Mouse (Mus musculus) megakaryocyte, embryonic 14.5 days (primary cell): ENCODE measurements around the gene Itga5. TPM values are rescaled to one million over a fixed set of nuclear protein-coding genes. Genes with fewer than 3 reads are reported as not detected.

Source experiments
- H3K27me3 ChIP-seq: replicated peaks from 2 replicates; pipeline ENCODE3; 2012; ENCODE audit warnings: inconsistent platforms
- H3K36me3 ChIP-seq: replicated peaks from 2 replicates; pipeline ENCODE3; 2012; ENCODE audit warnings: low read length, inconsistent platforms, mixed read lengths
- H3K4me1 ChIP-seq: 2 replicates; pipeline ENCODE4 v1.6.1; 2012; ENCODE audit warnings: inconsistent platforms
- H3K4me3 ChIP-seq: replicated peaks from 2 replicates; pipeline ENCODE3; 2012; ENCODE audit warnings: moderate library complexity, mild to moderate bottlenecking, inconsistent platforms
- H3K9me3 ChIP-seq: 2 replicates; pipeline ENCODE4 v1.6.1; 2012; ENCODE audit warnings: inconsistent platforms
- FLI1 ChIP-seq: IDR thresholded peaks from 2 replicates; pipeline ENCODE4 v1.6.1; 2012; ENCODE audit warnings: low read length, inconsistent platforms, mixed read lengths
- GATA1 ChIP-seq: IDR thresholded peaks from 3 replicates; pipeline ENCODE4 v1.6.1; 2012; ENCODE audit warnings: mixed read lengths, low read length, inconsistent platforms, borderline replicate concordance
- polyA plus RNA-seq: library from polyadenylated mRNA; stranded (reverse); fragments of >175 nt; gene quantifications from 2 replicates; pipeline ENCODE4 v1.2.3, GENCODE M21; 2012; ENCODE audit warnings: low replicate concordance; ENCODE audit not compliant: insufficient read depth

The Itga5 gene
- polyA plus RNA-seq, 1 experiment, result 20.5 TPM

DNA sequence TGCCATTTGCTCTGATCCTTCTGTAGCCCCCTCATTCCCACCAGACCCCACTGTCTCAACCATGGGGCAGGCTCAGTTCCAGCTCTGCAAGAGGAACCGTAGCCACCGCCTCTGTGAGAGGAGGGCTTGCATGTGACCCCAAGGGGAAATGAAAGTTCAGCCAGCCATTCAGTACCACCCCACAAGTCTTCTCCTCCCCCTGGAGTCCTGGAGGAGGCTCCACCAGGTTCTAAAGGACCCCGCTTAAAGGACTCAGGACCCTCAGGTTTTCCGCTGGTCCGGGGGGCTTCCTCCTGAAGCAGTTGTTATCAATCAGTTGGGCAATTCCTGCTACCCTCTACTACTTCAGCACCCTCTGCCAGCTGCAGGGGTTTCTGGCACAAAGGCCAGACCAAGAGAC is 32.8 kb downstream of the Itga5 start:
- no peak for TF ChIP-seq GATA1
- TF ChIP-seq FLI1, result no peak
- H3K4me3 ChIP-seq, result peak overlapping the region; percentile 33
- peaks cover 90% of the 10 kb centered on the region for H3K4me1 ChIP-seq

DNA sequence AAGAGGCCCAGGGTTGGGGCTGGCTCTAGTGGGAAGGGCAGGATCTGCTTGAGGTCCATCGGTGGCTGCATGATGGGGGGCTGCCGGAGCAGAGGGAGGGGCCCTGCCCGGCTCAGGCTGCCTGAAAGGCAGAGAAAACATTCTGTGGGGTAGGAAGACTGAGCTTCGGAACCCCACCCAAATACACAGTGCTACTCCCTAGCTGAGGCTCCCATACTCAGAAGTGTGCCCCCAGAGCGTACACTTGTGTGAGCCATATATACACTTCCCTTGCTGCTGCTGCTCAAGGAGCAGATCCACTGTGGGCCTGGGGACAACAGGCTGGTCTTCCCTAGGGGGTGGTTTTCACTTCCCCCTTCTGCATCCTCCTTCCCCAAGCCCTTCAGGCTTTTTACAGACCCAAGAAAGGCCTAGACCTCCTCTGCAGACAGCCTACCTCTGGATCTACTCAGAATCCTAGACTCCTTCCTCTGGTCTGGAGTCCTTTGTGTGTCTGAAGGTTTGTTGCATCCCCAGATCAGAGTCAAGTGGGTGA is 33.4 kb downstream of the Itga5 start:
- peak overlapping the region; percentile 64 for H3K4me3 ChIP-seq
- TF ChIP-seq GATA1, result no peak
- no peak for TF ChIP-seq FLI1
- H3K4me1 ChIP-seq, result peaks cover 90% of the 10 kb centered on the region
- peaks cover 94% of the 10 kb centered on the region for H3K36me3 ChIP-seq
- H3K27me3 ChIP-seq, result no peaks in the 10 kb centered on the region
- H3K9me3 ChIP-seq, result no peaks in the 10 kb centered on the region

More for the DNA sequence above, 32.8 kb downstream of the Itga5 start:
- no peaks in the 10 kb centered on the region for H3K9me3 ChIP-seq
- peaks cover 94% of the 10 kb centered on the region for H3K36me3 ChIP-seq
- H3K27me3 ChIP-seq, result no peaks in the 10 kb centered on the region

DNA sequence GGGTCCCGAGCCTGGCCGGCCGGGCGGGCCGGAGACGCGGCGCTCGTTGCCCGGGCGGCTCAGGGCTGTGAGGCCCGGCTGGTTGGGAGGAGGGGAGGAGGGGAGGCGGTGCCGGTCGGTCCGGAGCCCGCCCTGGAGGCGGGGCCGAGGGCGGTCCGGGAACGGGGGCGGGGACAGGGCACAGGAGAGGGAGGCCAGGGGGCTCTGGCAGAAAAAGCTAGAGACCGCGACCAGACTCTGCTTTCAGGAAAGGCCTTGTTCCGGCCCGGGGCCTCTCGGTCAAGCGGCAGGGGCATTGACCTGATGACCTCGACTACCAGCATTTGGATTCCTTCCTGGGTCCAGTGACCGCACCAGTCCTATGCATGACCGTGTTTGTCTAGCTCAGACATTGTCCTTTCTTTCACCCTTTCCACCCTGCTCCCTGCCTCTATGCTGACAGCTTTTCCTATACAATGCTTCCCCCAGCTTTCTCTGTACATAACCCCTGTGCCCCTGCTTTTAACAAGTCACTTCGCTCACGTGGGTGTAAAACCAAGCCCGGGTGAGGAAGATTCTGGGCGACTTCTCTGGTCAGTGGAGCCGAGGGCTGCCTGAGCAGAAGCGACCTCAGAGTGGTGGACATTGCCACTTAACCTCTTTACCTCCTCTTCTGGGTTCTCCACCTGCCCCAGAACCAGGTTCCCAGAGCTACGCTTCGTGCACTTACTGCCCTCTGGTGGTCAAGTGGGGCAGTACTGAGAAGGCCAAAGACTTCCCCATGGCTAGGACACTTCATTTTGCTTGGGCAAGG is 42.9 kb downstream of the Itga5 start:
- Histone ChIP-seq H3K27me3 (no peaks in the 10 kb centered on the region), H3K4me1 (peaks cover 95% of the 10 kb centered on the region), H3K4me3 (peak overlapping the region; percentile 94), H3K36me3 (peaks cover 89% of the 10 kb centered on the region), H3K9me3 (no peaks in the 10 kb centered on the region)
- TF ChIP-seq GATA1, result no peak
- no peak for TF ChIP-seq FLI1

DNA sequence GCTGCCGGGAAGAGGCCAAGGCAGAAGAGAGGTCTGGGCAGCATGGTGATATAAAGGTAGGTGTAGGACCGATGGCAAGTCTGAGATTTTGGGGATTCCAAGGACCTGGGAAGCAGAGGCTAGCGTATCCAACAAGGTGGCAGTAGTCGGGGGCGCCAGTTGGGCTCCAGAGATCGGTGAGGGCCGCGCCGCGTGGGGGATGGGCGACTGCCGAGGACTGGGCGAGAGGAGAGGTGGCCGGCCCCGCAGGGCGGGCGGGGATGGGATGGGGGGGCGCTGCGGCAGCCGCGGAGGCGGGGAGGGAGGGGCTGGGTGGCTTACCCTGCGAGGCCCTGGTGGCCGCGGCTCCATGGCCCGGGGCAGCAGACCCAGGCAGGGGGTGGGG is 43.5 kb downstream of the Itga5 start:
- peaks cover 89% of the 10 kb centered on the region for H3K36me3 ChIP-seq
- H3K27me3 ChIP-seq, result no peaks in the 10 kb centered on the region
- H3K9me3 ChIP-seq, result no peaks in the 10 kb centered on the region
- TF ChIP-seq FLI1 (no peak), GATA1 (no peak)
- peak overlapping the region; percentile 94 for H3K4me3 ChIP-seq
- H3K4me1 ChIP-seq, result peaks cover 95% of the 10 kb centered on the region

DNA sequence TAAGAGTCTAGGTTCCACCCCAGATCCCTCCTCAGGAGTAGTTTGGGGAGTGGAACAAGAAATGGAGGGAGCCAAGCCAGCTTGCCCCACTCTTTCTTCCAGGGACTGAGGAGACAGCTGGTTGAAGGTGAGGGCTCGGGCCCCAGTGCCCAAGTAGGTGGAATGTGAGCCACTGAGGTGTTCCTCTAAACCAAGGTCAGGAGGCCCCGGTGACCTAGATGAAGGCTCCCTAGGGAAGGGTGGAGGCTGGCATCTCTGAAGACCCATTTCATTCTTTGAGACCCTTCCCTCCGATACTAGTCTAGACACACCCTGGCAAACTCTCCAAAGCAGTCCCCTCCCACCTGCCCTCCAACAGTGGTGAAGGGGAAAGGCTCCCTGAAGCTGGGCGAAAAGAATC is 44.2 kb downstream of the Itga5 start:
- no peak for TF ChIP-seq GATA1
- TF ChIP-seq FLI1, result no peak
- H3K4me3 ChIP-seq, result peak overlapping the region; percentile 94

DNA sequence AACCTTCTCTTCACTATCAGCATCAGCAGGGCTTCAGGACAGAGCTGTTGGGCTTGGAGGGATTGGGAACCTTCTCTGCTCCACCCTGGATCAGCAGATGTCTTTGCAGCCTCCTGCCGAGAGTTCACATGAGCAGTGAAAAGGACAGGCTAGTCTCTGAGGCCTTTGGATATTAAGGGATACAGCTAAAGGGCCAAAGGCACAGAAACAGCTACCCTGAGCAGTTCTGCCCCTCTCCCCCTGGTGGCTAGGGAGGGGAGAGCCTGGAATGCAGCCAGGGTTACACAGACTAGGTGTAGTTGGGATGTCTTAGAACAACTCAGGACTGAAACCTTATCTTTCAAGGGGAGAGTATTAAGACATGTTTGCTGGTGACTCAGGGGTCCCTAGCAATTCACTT is 45.5 kb downstream of the Itga5 start:
- H3K4me1 ChIP-seq, result peaks cover 98% of the 10 kb centered on the region
- peaks cover 90% of the 10 kb centered on the region for H3K36me3 ChIP-seq
- H3K27me3 ChIP-seq, result no peaks in the 10 kb centered on the region
- TF ChIP-seq FLI1, result no peak
- TF ChIP-seq GATA1, result no peak
- H3K4me3 ChIP-seq, result no peak overlapping the region
- H3K9me3 ChIP-seq, result no peaks in the 10 kb centered on the region

More for the DNA sequence above, 44.2 kb downstream of the Itga5 start:
- Histone ChIP-seq H3K27me3 (no peaks in the 10 kb centered on the region), H3K36me3 (peaks cover 89% of the 10 kb centered on the region), H3K9me3 (no peaks in the 10 kb centered on the region), H3K4me1 (peaks cover 97% of the 10 kb centered on the region)

DNA sequence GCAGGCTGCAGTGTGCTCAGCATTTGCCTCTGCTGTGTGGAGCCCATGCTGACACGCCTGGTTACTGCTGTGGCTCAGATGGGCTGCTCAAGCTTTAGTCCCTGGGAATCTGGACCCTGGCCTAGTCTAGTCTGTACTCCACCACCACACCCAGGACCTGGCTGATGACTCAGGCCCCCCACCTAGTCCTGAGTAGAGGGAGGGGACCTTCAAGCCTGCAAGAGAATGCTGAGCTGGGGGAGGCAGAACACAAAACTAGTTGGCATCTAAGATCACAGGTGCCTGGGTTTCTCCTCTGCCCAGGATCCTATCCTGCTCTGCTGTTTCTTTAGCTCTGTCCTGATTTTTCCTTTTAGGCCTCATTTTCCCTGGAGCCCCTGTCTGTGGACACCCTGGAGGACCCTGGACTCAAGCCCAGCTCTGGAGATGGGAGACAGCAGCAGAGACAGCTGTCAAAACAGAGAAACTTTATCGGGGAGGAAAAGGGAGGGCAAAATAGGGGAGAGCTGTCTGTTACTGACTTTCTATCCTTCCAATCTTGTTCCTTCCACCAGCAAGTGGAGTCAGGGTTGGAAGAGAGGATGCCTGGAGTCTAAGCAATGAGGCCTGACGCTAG is 48.3 kb downstream of the Itga5 start:
- peaks cover 95% of the 10 kb centered on the region for H3K36me3 ChIP-seq
- no peak for TF ChIP-seq FLI1
- TF ChIP-seq GATA1, result no peak
- peak overlapping the region; percentile 29 for H3K4me3 ChIP-seq
- H3K27me3 ChIP-seq, result no peaks in the 10 kb centered on the region
- no peaks in the 10 kb centered on the region for H3K9me3 ChIP-seq
- H3K4me1 ChIP-seq, result peaks cover 98% of the 10 kb centered on the region

DNA sequence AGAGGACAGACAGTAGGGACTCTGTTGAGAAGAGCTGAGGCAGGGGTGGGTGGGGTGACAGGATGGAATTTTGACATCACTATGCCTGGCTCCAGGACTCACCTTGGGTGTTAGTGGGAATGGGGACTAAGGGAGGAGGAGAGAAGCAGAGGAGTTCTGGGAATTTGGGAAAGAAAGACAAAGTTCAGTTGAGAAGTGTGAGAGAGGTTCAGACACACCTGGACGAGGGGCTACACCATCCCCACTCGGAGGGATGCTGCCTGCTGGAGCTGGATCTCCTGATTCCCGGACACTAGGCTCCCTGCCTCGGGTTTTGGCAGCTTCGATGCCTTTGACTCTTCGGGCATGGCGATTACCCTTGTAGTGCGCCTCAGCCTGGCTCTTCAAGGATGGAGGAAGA is 48.8 kb downstream of the Itga5 start:
- Histone ChIP-seq H3K4me1 (peaks cover 98% of the 10 kb centered on the region), H3K9me3 (no peaks in the 10 kb centered on the region), H3K36me3 (peaks cover 97% of the 10 kb centered on the region), H3K27me3 (no peaks in the 10 kb centered on the region), H3K4me3 (peak overlapping the region; percentile 29)
- TF ChIP-seq FLI1, result no peak
- no peak for TF ChIP-seq GATA1

DNA sequence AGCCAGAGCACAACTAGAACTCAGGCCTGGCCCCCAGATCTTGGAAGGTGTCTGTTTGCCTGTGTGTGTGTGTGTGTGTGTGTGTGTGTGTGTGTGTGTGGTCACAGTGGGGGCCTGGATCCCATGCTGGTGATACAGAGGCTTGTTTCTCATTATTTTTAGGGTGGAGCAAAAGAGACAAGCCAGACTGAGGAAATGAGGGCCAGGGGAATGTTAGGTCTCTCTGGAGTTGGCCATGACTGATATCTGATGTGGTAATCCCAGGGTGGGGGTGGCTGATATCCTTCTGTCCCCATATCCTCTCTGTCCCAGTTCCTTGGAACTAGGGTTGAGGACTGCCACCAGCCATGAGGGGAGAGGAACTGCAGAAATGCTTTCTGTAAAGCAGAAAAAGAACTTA is 49.4 kb downstream of the Itga5 start:
- TF ChIP-seq FLI1 (no peak), GATA1 (no peak; the same call in 2 of the 3 replicates)
- peaks cover 96% of the 10 kb centered on the region for H3K36me3 ChIP-seq
- H3K4me1 ChIP-seq, result peaks cover 98% of the 10 kb centered on the region

More for the DNA sequence above, 49.4 kb downstream of the Itga5 start:
- H3K27me3 ChIP-seq, result no peaks in the 10 kb centered on the region
- no peaks in the 10 kb centered on the region for H3K9me3 ChIP-seq
- H3K4me3 ChIP-seq, result peak overlapping the region; percentile 15
